Mouse (Mus musculus) kidney, postnatal 10 days (tissue): ENCODE measurements around the gene Iqsec3.

ENCODE experiments used
- DNase-seq: peaks from one replicate; pipeline ENCODE4 v3.0.0; 2021; ENCODE audit warnings: mixed read lengths

The Iqsec3 gene

GRCm38 (mm10) chr6:121363956-121364355 lies 109.5 kb downstream of the Iqsec3 start:
- DNase-seq, result peak; percentile 34

GRCm38 (mm10) chr6:121363061-121363460 lies 110.4 kb downstream of the Iqsec3 start:
- DNase-seq, result no peak

- no peak for DNase-seq
These were observed 116.2 kb downstream of the Iqsec3 start for GRCm38 (mm10) chr6:121357232-121357631.

GRCm38 (mm10) chr6:121356041-121356440 lies 117.4 kb downstream of the Iqsec3 start:
- DNase-seq, result no peak

GRCm38 (mm10) chr6:121352276-121352675 lies 121.2 kb downstream of the Iqsec3 start:
- DNase-seq, result no peak

- DNase-seq, result no peak
These were observed 127.0 kb downstream of the Iqsec3 start for GRCm38 (mm10) chr6:121346428-121346827.

- DNase-seq, result no peak
These were observed 129.1 kb downstream of the Iqsec3 start for GRCm38 (mm10) chr6:121344329-121344728.

GRCm38 (mm10) chr6:121343771-121344123 lies 129.7 kb downstream of the Iqsec3 start:
- peak; percentile 28 for DNase-seq

- peak; percentile 35 for DNase-seq
These were observed 130.3 kb downstream of the Iqsec3 start, which contains the start of gene Slc6a12 for GRCm38 (mm10) chr6:121343026-121343770. Slc6a12 (plus strand) TSS chr6:121343076.

GRCm38 (mm10) chr6:121341650-121342049 lies 131.8 kb downstream of the Iqsec3 start:
- DNase-seq, result no peak

GRCm38 (mm10) chr6:121338519-121338896 lies 135.0 kb downstream of the Iqsec3 start:
- no peak for DNase-seq

GRCm38 (mm10) chr6:121337770-121338518 lies 135.5 kb downstream of the Iqsec3 start:
- peak; percentile 90 for DNase-seq

GRCm38 (mm10) chr6:121337229-121337628 lies 136.2 kb downstream of the Iqsec3 start:
- no peak for DNase-seq

GRCm38 (mm10) chr6:121336558-121336957 lies 136.9 kb downstream of the Iqsec3 start:
- DNase-seq, result no peak

- DNase-seq, result no peak
These were observed 137.6 kb downstream of the Iqsec3 start for GRCm38 (mm10) chr6:121335841-121336240.

GRCm38 (mm10) chr6:121329848-121330508 lies 143.5 kb downstream of the Iqsec3 start:
- peak; percentile 78 for DNase-seq

- no peak for DNase-seq
These were observed 145.0 kb downstream of the Iqsec3 start for GRCm38 (mm10) chr6:121328417-121328884.

- peak; percentile 43 for DNase-seq
These were observed 146.9 kb downstream of the Iqsec3 start for GRCm38 (mm10) chr6:121326486-121327069.

GRCm38 (mm10) chr6:121325740-121326139 lies 147.7 kb downstream of the Iqsec3 start:
- DNase-seq, result peak; percentile 36

GRCm38 (mm10) chr6:121325298-121325697 lies 148.2 kb downstream of the Iqsec3 start:
- no peak for DNase-seq
